8 mouse cellular contexts compared by ENCODE assay signal in genomic region chr6:140423041-140423845, GRCm38 (mm10). TPM values are rescaled to one million over a fixed set of nuclear protein-coding genes. Genes with fewer than 3 reads are reported as not detected.
DNase-seq lines count a peak whose midpoint lies in the region; ATAC-seq lines count a peak whose summit lies in the region.

No protein-coding gene starts in this region.

- peak; percentile 29 for DNase-seq in adrenal gland, adult 8-10 months
- no peak for DNase-seq in adrenal gland, postnatal 36 days
- no peak for DNase-seq in lung, postnatal 36 days
- DNase-seq in frontal cortex, postnatal 36 days (ENCODE audit: low spot score in 2 of 2): peak; percentile 44 to 59
- peak; percentile 22 for DNase-seq in skeletal muscle tissue, adult 2 months (ENCODE audit: low read depth, low spot score)

- no peaks in the 10 kb centered on the region for H3K36me3 ChIP-seq in lung, embryonic 15.5 days
- H3K36me3 ChIP-seq in limb, embryonic 13.5 days: peaks cover 6% of the 10 kb centered on the region; the same call in 1 of the 2 replicates

- H3K9me3 ChIP-seq in lung, embryonic 15.5 days: no peaks in the 10 kb centered on the region
- no peaks in the 10 kb centered on the region for H3K9me3 ChIP-seq in limb, embryonic 13.5 days

- H3K27ac ChIP-seq in lung, embryonic 15.5 days: peak overlapping the region; percentile 94
- H3K27ac ChIP-seq in limb, embryonic 13.5 days: peak overlapping the region; percentile 93

- H3K4me1 ChIP-seq in lung, embryonic 15.5 days: peaks cover 15% of the 10 kb centered on the region
- peaks cover 17% of the 10 kb centered on the region for H3K4me1 ChIP-seq in limb, embryonic 13.5 days

- peak overlapping the region; percentile 97 for H3K9ac ChIP-seq in lung, embryonic 15.5 days
- peak overlapping the region; percentile 98 for H3K9ac ChIP-seq in limb, embryonic 13.5 days

- 12% methylated on average over 29 of the region's 29 CpGs for WGBS in lung, embryonic 15.5 days
- 11% methylated on average over 29 of the region's 29 CpGs for WGBS in limb, embryonic 13.5 days

- no peaks in the 10 kb centered on the region for H3K27me3 ChIP-seq in lung, embryonic 15.5 days
- no peaks in the 10 kb centered on the region for H3K27me3 ChIP-seq in limb, embryonic 13.5 days

- peak overlapping the region; percentile 98 for H3K4me3 ChIP-seq in lung, embryonic 15.5 days
- H3K4me3 ChIP-seq in limb, embryonic 13.5 days: peak overlapping the region; percentile 95

- peak overlapping the region; percentile 86 for H3K4me2 ChIP-seq in lung, embryonic 15.5 days
- peak overlapping the region; percentile 79 for H3K4me2 ChIP-seq in limb, embryonic 13.5 days (replicated peaks)

- ATAC-seq in lung, embryonic 15.5 days (ENCODE audit: borderline replicate concordance, extremely low read depth, low FRiP score, low TSS enrichment): no peak
- ATAC-seq in limb, embryonic 13.5 days (ENCODE audit: low FRiP score, low read depth): no peak
- ATAC-seq in CD4-positive, CD25-positive, alpha-beta regulatory T cell, adult 4 months: no peak

RNA-seq across cellular contexts. Expression of gene Plekha5, which starts 0.6 kb away (rescaled TPM):
- total RNA-seq in adrenal gland, adult 8-10 months (2022): 10 to 100 TPM; 31.4 to 39.2 (median 34.6) TPM
- total RNA-seq in adrenal gland, postnatal 36 days (2021): 10 to 100 TPM; 24.0 to 43.9 TPM
- 36.1 and 36.6 TPM in 2 replicates for polyA plus RNA-seq in lung, embryonic 15.5 days (2015; fragmentation: Nextera tagmentation; extraction: Ambion mirVana)
- 45.3 and 46.7 TPM in 2 replicates for polyA plus RNA-seq in limb, embryonic 13.5 days (2015; fragmentation: Nextera tagmentation; extraction: Ambion mirVana)
- polyA plus RNA-seq in CD4-positive, CD25-positive, alpha-beta regulatory T cell, adult 4 months (2017; shearing (Covaris generic)): 10 to 100 TPM; 15.9 to 18.4 TPM

Comparison
In these comparisons a context has a peak if more than half of its experiments do, and no peak if none do; other contexts are left out.
1. DNase-seq: peak in adrenal gland, adult 8-10 months (single experiment), frontal cortex, postnatal 36 days (2 of 2) and skeletal muscle tissue, adult 2 months (single experiment); none in adrenal gland, postnatal 36 days (0 of 2) and lung, postnatal 36 days (single experiment).